Mouse (Mus musculus): ENCODE measurements at regions not wholly inside any gene's neighbourhood (a gene's known extent, or its start where the extent isn't known, plus 50 kb on each side); places are given as distances from the start of the nearest gene placed in this dataset.

- no peak for TF ChIP-seq POLR2AphosphoS2 (IDR thresholded peaks at IDR 0.05; ENCODE audit: insufficient read length, low read depth)
- H3ac ChIP-seq (ENCODE audit: control insufficient read depth, insufficient read length), result no peak overlapping the region
- no peaks in the 10 kb centered on the region for H3K79me2 ChIP-seq (ENCODE audit: control insufficient read depth, insufficient read depth)
- no peaks in the 10 kb centered on the region for H3K27me3 ChIP-seq (ENCODE audit: control insufficient read depth, insufficient read depth, insufficient read length)
- no peak overlapping the region for H3K4me3 ChIP-seq
- H3K36me3 ChIP-seq (ENCODE audit: control insufficient read depth, insufficient read depth), result no peaks in the 10 kb centered on the region
- H3K4me2 ChIP-seq (ENCODE audit: low read depth), result peak overlapping the region; percentile 88
Measured at GRCm38 (mm10) chr9:31656676-31657075, 192.4 kb upstream of the Tmem45b start.

DNA sequence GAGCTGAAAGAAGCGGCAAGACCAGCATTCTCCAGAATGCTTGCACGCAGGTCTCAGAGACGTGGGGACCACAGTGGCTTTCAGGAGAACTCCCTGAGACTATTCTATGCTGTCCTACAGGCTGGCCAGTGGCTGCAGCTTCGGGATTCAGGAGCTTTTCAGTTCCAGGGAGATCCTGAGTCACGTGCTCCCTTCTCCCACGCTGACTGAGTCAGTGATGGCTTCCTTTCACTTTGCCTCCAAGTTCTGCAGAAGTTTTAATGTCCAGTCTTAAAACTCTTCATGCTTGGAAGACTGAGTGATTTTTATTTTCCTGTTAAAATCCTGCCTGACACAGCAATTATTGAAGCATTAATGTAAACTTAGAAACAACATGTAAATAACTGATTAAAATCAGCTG lies 190.5 kb upstream of the Tmem45b start:
- H3K79me2 ChIP-seq (ENCODE audit: control insufficient read depth, insufficient read depth), result no peaks in the 10 kb centered on the region
- peak overlapping the region; percentile 41 for H3K4me2 ChIP-seq (ENCODE audit: low read depth)
- H3ac ChIP-seq (ENCODE audit: control insufficient read depth, insufficient read length), result no peak overlapping the region
- TF ChIP-seq MYOG (IDR thresholded peaks at IDR 0.05; ENCODE audit: control insufficient read depth in 1 of 3, insufficient read depth in 1 of 3, insufficient read length in 2 of 3, low read depth in 2 of 3), result no peak
- TF ChIP-seq TCF12 (IDR thresholded peaks at IDR 0.05; ENCODE audit: insufficient read depth, poor library complexity, severe bottlenecking), result no peak
- TF ChIP-seq USF1 (IDR thresholded peaks at IDR 0.05; ENCODE audit: low read depth), result peak; percentile 83
- TF ChIP-seq MYOD1 (IDR thresholded peaks at IDR 0.05; ENCODE audit: control insufficient read depth in 1 of 3, insufficient read length in 2 of 3, low read depth in 2 of 3), result no peak
- H3K36me3 ChIP-seq (ENCODE audit: control insufficient read depth, insufficient read depth), result no peaks in the 10 kb centered on the region
- H3K27me3 ChIP-seq (ENCODE audit: control insufficient read depth, insufficient read depth, insufficient read length), result no peaks in the 10 kb centered on the region
- H3K4me3 ChIP-seq, result no peak overlapping the region

GRCm38 (mm10) chr9:31654213-31654612 lies 190.0 kb upstream of the Tmem45b start:
- H3K36me3 ChIP-seq (ENCODE audit: control insufficient read depth, insufficient read depth), result no peaks in the 10 kb centered on the region
- H3K4me3 ChIP-seq, result no peak overlapping the region
- H3ac ChIP-seq (ENCODE audit: control insufficient read depth, insufficient read length), result no peak overlapping the region
- peak overlapping the region; percentile 41 for H3K4me2 ChIP-seq (ENCODE audit: low read depth)
- TF ChIP-seq POLR2AphosphoS2 (IDR thresholded peaks at IDR 0.05; ENCODE audit: insufficient read length, low read depth), result no peak
- no peak for TF ChIP-seq TCF12 (IDR thresholded peaks at IDR 0.05; ENCODE audit: insufficient read depth, poor library complexity, severe bottlenecking)
- no peak for TF ChIP-seq CEBPB (IDR thresholded peaks at IDR 0.05; ENCODE audit: insufficient read depth, poor library complexity, severe bottlenecking)
- TF ChIP-seq REST (IDR thresholded peaks at IDR 0.05; ENCODE audit: insufficient read depth, insufficient read length), result no peak
- TF ChIP-seq MYOG (IDR thresholded peaks at IDR 0.05; ENCODE audit: control insufficient read depth in 1 of 3, insufficient read depth in 1 of 3, insufficient read length in 2 of 3, low read depth in 2 of 3), result no peak
- TF ChIP-seq MAX (IDR thresholded peaks at IDR 0.05; ENCODE audit: low read depth), result no peak
- TF ChIP-seq SRF (IDR thresholded peaks at IDR 0.05; ENCODE audit: control insufficient read depth, insufficient read length, low read depth), result no peak
- no peak for TF ChIP-seq MYOD1 (IDR thresholded peaks at IDR 0.05; ENCODE audit: control insufficient read depth in 1 of 3, insufficient read length in 2 of 3, low read depth in 2 of 3)
- no peak for TF ChIP-seq USF1 (IDR thresholded peaks at IDR 0.05; ENCODE audit: low read depth)
- TF ChIP-seq POLR2A (IDR thresholded peaks at IDR 0.05; ENCODE audit: insufficient read length, low read depth), result no peak
- TF ChIP-seq E2F4 (IDR thresholded peaks at IDR 0.05; ENCODE audit: insufficient read depth), result no peak
- no peak for TF ChIP-seq TCF3 (IDR thresholded peaks at IDR 0.05; ENCODE audit: insufficient read length, low read depth)
- no peaks in the 10 kb centered on the region for H3K79me2 ChIP-seq (ENCODE audit: control insufficient read depth, insufficient read depth)
- H3K27me3 ChIP-seq (ENCODE audit: control insufficient read depth, insufficient read depth, insufficient read length), result no peaks in the 10 kb centered on the region

- TF ChIP-seq MYOG (IDR thresholded peaks at IDR 0.05; ENCODE audit: control insufficient read depth in 1 of 3, insufficient read depth in 1 of 3, insufficient read length in 2 of 3, low read depth in 2 of 3) (no peak), CEBPB (IDR thresholded peaks at IDR 0.05; ENCODE audit: insufficient read depth, poor library complexity, severe bottlenecking) (no peak), POLR2A (IDR thresholded peaks at IDR 0.05; ENCODE audit: insufficient read length, low read depth) (no peak), MAX (IDR thresholded peaks at IDR 0.05; ENCODE audit: low read depth) (no peak)
- Histone ChIP-seq H3K36me3 (ENCODE audit: control insufficient read depth, insufficient read depth) (no peaks in the 10 kb centered on the region), H3K27me3 (ENCODE audit: control insufficient read depth, insufficient read depth, insufficient read length) (no peaks in the 10 kb centered on the region), H3K4me2 (ENCODE audit: low read depth) (no peak overlapping the region), H3K4me3 (no peak overlapping the region), H3ac (ENCODE audit: control insufficient read depth, insufficient read length) (no peak overlapping the region), H3K79me2 (ENCODE audit: control insufficient read depth, insufficient read depth) (no peaks in the 10 kb centered on the region)
Measured at GRCm38 (mm10) chr9:31653788-31654187, 189.5 kb upstream of the Tmem45b start.

GRCm38 (mm10) chr9:31650362-31651130 lies 186.3 kb upstream of the Tmem45b start:
- no peaks in the 10 kb centered on the region for H3K27me3 ChIP-seq (ENCODE audit: control insufficient read depth, insufficient read depth, insufficient read length)
- H3ac ChIP-seq (ENCODE audit: control insufficient read depth, insufficient read length), result no peak overlapping the region
- H3K4me3 ChIP-seq, result no peak overlapping the region
- H3K79me2 ChIP-seq (ENCODE audit: control insufficient read depth, insufficient read depth), result no peaks in the 10 kb centered on the region
- no peak for TF ChIP-seq MYOG (IDR thresholded peaks at IDR 0.05; ENCODE audit: control insufficient read depth in 1 of 3, insufficient read depth in 1 of 3, insufficient read length in 2 of 3, low read depth in 2 of 3)
- no peaks in the 10 kb centered on the region for H3K36me3 ChIP-seq (ENCODE audit: control insufficient read depth, insufficient read depth)
- H3K4me2 ChIP-seq (ENCODE audit: low read depth), result no peak overlapping the region

DNA sequence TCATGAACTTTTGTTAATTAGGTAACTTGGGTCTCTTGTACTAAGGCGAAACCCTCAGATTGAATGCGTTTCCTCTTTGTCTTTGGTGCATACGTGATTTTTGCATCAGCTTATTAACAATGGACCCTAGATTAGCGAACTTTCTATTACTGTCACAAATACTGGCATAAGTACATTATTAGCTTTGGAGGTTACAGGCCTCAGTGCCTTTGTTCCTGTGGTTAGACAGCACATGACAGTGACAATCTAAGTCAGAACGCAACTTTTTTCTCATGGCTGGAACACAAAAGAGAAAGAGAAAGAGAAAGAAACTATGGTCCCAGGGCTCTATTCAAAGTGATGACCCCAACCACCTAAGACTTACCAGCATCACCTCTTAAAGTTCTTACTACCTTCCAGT lies 184.8 kb upstream of the Tmem45b start:
- Histone ChIP-seq H3K4me2 (ENCODE audit: low read depth) (no peak overlapping the region), H3K4me3 (no peak overlapping the region), H3K36me3 (ENCODE audit: control insufficient read depth, insufficient read depth) (no peaks in the 10 kb centered on the region), H3K27me3 (ENCODE audit: control insufficient read depth, insufficient read depth, insufficient read length) (no peaks in the 10 kb centered on the region), H3K79me2 (ENCODE audit: control insufficient read depth, insufficient read depth) (no peaks in the 10 kb centered on the region), H3ac (ENCODE audit: control insufficient read depth, insufficient read length) (no peak overlapping the region)
- TF ChIP-seq MAX (IDR thresholded peaks at IDR 0.05; ENCODE audit: low read depth) (no peak), POLR2A (IDR thresholded peaks at IDR 0.05; ENCODE audit: insufficient read length, low read depth) (no peak), POLR2AphosphoS2 (IDR thresholded peaks at IDR 0.05; ENCODE audit: insufficient read length, low read depth) (no peak)
